Mouse (Mus musculus) cerebellum, postnatal 25 days (tissue): ENCODE measurements around the gene Magi1.

Experiments
- DNase-seq, 2 experiments: peaks; one replicate each; pipeline ENCODE4 v3.0.0; 2021; ENCODE audit warnings: mixed read lengths in 2 of 2

Magi1 gene

GRCm38 (mm10) chr6:94283318-94284061, at the start of gene Magi1:
Gene Magi1, minus strand, starts transcription at chr6:94283917.
- DNase-seq = peak; percentile 95 to 96

GRCm38 (mm10) chr6:94327143-94327542, 43.4 kb upstream of the Magi1 start:
- DNase-seq = no peak

GRCm38 (mm10) chr6:94316886-94317285, 33.2 kb upstream of the Magi1 start:
- DNase-seq = no peak

- no peak for DNase-seq
Observed at GRCm38 (mm10) chr6:94312285-94312684, 28.6 kb upstream of the Magi1 start.

GRCm38 (mm10) chr6:94308498-94308897, 24.8 kb upstream of the Magi1 start:
- DNase-seq = peak in 1 of 2 experiments; percentile 9

- peak in 1 of 2 experiments; percentile 11 for DNase-seq
Observed at GRCm38 (mm10) chr6:94303512-94303911, 19.8 kb upstream of the Magi1 start.

- no peak for DNase-seq
Observed at GRCm38 (mm10) chr6:94301804-94302203, 18.1 kb upstream of the Magi1 start.

- DNase-seq = no peak
Observed at GRCm38 (mm10) chr6:94300562-94300961, 16.8 kb upstream of the Magi1 start.

GRCm38 (mm10) chr6:94287387-94287786, 3.7 kb upstream of the Magi1 start:
- no peak for DNase-seq

GRCm38 (mm10) chr6:94286555-94286954, 2.8 kb upstream of the Magi1 start:
- no peak for DNase-seq

GRCm38 (mm10) chr6:94284089-94284825, 540 bp upstream of the Magi1 start:
- peak in 1 of 2 experiments; percentile 45 for DNase-seq

GRCm38 (mm10) chr6:94282301-94283241, 1.1 kb downstream of the Magi1 start:
- peak; percentile 51 to 54 for DNase-seq

GRCm38 (mm10) chr6:94281606-94282280, 2.0 kb downstream of the Magi1 start:
- peak; percentile 48 to 51 for DNase-seq

GRCm38 (mm10) chr6:94273941-94274340, 9.8 kb downstream of the Magi1 start:
- DNase-seq = no peak

GRCm38 (mm10) chr6:94270001-94270400, 13.7 kb downstream of the Magi1 start:
- DNase-seq = no peak

- no peak for DNase-seq
Observed at GRCm38 (mm10) chr6:94269174-94269573, 14.5 kb downstream of the Magi1 start.

GRCm38 (mm10) chr6:94265244-94265935, 18.3 kb downstream of the Magi1 start:
- no peak for DNase-seq

- no peak for DNase-seq
Observed at GRCm38 (mm10) chr6:94264183-94264941, 19.4 kb downstream of the Magi1 start.

GRCm38 (mm10) chr6:94260831-94261230, 22.9 kb downstream of the Magi1 start:
- no peak for DNase-seq

GRCm38 (mm10) chr6:94259981-94260380, 23.7 kb downstream of the Magi1 start:
- no peak for DNase-seq

GRCm38 (mm10) chr6:94257831-94258173, 25.9 kb downstream of the Magi1 start:
- no peak for DNase-seq
